Mouse (Mus musculus) layer of hippocampus, adult 9-11 months (tissue): ENCODE measurements around the gene Cercam.
A peak's percentile ranks its signal among the peaks of the same experiment; 100 is the strongest.
"Not testable (repeated sequence)": the region's sequence is repeated elsewhere in the genome, so short reads cannot be mapped to it uniquely, and the experiment has no call there.

Experiments used
- DNase-seq: peaks from one replicate; pipeline ENCODE4 v3.0.0; 2022

Gene Cercam

GRCm38 (mm10) chr2:29855585-29856210 lies 13.3 kb upstream of the Cercam start:
- DNase-seq: no peak

DNA sequence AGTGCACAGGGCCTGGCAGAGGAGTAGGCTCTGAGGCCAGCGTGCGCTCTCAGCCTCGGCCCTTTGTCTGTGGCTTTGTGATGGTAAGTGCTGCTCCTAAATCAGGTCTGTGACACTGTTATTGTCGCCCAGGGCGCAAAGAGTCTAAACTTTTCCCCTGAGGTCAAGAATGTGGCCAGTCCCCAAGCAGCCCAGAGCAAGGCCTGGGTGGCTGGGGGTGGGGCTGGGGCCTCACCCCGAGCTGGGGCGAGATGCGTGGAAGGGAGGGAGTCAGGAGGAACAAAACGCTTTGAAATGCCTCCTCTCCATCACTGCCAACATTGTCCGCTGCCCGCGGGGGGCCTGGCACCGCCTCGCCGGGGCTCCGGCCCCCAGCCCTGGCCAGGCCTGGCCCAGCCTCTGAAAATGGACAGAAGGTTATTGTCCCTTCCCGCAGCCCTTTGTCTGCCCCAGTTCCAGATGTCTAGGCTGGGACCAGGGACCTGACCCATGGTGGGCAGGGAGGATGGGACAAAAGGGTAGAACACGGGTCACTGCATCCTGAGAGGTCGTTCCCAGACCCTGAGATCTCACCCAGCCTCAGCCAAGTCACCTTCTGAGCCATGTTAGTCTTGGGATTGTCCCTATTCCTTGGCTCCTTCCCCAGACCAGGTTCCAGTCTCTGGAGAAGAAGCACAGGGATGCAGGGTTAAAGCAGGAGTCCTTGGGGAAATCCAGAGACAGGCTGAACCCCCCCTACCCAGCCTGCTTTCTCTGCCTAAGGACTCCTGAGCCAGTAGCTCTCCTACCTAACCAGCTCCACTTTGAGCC lies 12.3 kb upstream of the Cercam start:
- peak; percentile 84 for DNase-seq

- no peak for DNase-seq
These were observed 11.6 kb upstream of the Cercam start for GRCm38 (mm10) chr2:29857341-29857740.

- DNase-seq: no peak
These were observed 11.0 kb upstream of the Cercam start for GRCm38 (mm10) chr2:29857967-29858366.

GRCm38 (mm10) chr2:29858748-29859473 lies 10.1 kb upstream of the Cercam start:
- no peak for DNase-seq

- DNase-seq: no peak
These were observed 3.8 kb upstream of the Cercam start for GRCm38 (mm10) chr2:29865125-29865524.

- no peak for DNase-seq
These were observed 885 bp downstream of the Cercam start for GRCm38 (mm10) chr2:29869646-29870451.

- no peak for DNase-seq
These were observed 3.8 kb downstream of the Cercam start for GRCm38 (mm10) chr2:29872581-29873295.

DNA sequence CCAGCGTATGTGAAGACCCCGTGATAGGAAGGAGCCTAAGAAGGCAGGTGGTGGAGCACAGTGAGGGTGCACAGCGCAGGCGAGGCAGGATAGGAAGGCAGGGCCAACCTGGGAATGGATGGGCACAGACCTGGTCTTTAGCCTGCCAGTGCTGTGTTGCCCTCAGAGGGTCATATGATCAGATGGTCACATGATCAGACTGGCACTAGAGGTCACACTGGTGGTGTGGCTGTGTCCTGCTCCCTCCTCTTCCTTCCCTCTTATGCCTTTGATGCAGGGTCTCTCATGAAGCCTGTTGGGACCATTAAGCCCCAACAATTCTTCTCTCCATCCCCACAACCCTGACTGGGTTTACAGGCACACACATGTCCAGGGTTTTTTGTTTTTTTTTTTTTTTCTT lies 4.8 kb downstream of the Cercam start:
- DNase-seq: no peak

- DNase-seq: no peak
These were observed 9.1 kb downstream of the Cercam start for GRCm38 (mm10) chr2:29878061-29878460.

GRCm38 (mm10) chr2:29879191-29879590 lies 10.2 kb downstream of the Cercam start:
- DNase-seq: no peak

- DNase-seq: no peak
These were observed 11.2 kb downstream of the Cercam start for GRCm38 (mm10) chr2:29879964-29880830.

DNA sequence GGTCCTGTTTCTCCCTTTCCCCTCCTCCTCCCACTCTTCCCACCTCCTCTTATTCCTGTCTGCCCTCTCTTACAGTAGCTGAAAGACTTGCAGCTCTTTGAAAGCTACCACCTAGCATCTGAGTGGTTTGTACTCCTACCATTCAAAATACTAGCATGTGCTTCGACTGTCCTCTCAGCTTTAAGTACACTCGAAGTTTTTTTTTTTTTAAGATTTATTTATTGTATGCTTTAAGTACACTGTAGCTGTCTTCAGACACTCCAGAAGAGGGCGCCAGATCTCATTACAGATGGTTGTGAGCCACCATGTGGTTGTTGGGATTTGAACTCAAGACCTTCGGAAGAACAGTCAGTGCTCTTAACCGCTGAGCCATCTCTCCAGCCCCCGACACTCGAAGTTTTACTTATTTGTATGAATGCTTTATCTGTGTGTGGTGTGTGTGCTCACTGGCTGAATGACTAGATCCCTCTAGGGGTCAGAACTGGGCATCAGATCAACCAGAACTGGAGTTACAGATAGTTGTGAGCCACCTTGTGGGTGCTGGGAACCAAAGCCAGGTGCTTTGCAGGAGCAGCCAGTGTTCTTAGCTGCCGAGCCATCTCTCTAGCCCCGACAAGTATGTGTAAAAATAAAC lies 17.8 kb downstream of the Cercam start:
- not testable (repeated sequence) for DNase-seq

GRCm38 (mm10) chr2:29889066-29889944 lies 20.3 kb downstream of the Cercam start, which contains the start of gene Odf2:
Gene Odf2, plus strand, starts transcription at chr2:29889221.
- DNase-seq: peak; percentile 99

- DNase-seq: peak; percentile 89
These were observed 21.2 kb downstream of the Cercam start for GRCm38 (mm10) chr2:29889991-29890833.

GRCm38 (mm10) chr2:29891773-29892172 lies 22.8 kb downstream of the Cercam start:
- DNase-seq: no peak

GRCm38 (mm10) chr2:29896071-29896470 lies 27.1 kb downstream of the Cercam start:
- DNase-seq: no peak

DNA sequence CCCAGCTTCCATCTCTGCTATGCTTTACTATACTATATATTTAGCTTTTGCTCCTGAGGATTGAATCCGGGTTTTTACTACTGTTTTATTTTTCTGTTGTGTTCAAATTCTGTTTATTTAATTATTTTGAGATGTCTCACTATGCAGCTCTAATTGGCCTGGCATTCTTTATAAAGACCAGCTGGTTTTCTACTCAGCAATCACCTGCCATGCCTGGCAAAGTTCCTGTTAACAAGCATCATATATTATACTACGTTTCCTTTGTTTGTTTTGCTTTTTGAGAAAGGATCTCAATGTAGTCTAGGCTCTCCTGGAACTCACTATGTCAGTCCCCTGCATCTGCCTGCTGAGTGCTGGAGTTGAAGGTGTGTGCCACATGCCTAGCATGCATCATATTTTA lies 28.4 kb downstream of the Cercam start:
- DNase-seq: no peak

- no peak for DNase-seq
These were observed 29.1 kb downstream of the Cercam start for GRCm38 (mm10) chr2:29898081-29898480.
